Mouse (Mus musculus) small intestine, adult 2 months (tissue): ENCODE results near the gene Cpm. TPM values are rescaled to one million over a fixed set of nuclear protein-coding genes. Genes with fewer than 3 reads are reported as not detected.

Source experiments
- H3K27ac ChIP-seq: fragments of 200-500 bp; 2 replicates; pipeline ENCODE4 v1.5.1; 2012; ENCODE audit warnings: low read depth, low read length, control low read depth, inconsistent platforms; ENCODE audit not compliant: insufficient read depth
- H3K27me3 ChIP-seq: fragments of 200-500 bp; 2 replicates; pipeline ENCODE4 v1.6.1; 2012; ENCODE audit warnings: mild to moderate bottlenecking, moderate library complexity, low read length, inconsistent platforms; ENCODE audit not compliant: control insufficient read depth, insufficient read depth
- H3K36me3 ChIP-seq: fragments of 200-500 bp; 2 replicates; pipeline ENCODE4 v1.6.1; 2012; ENCODE audit warnings: mild to moderate bottlenecking, low read length, control low read depth, inconsistent platforms; ENCODE audit not compliant: control insufficient read depth, insufficient read depth
- H3K4me1 ChIP-seq: fragments of 200-500 bp; 2 replicates; pipeline ENCODE4 v1.6.1; 2012; ENCODE audit warnings: low read length, inconsistent platforms, mixed read lengths; ENCODE audit not compliant: control insufficient read depth, insufficient read depth, insufficient read length
- H3K4me3 ChIP-seq: fragments of 200-500 bp; 2 replicates; pipeline ENCODE4 v1.5.1; 2012; ENCODE audit warnings: low read depth, mild to moderate bottlenecking, control low read depth, inconsistent platforms, low read length, moderate library complexity
- CTCF ChIP-seq: fragments of 200-500 bp; IDR thresholded peaks from 2 replicates; pipeline ENCODE4 v1.5.1; 2012; ENCODE audit warnings: low read depth, mild to moderate bottlenecking, control low read depth, inconsistent platforms, low read length, moderate library complexity, mixed read lengths; ENCODE audit not compliant: insufficient replicate concordance, insufficient read length; ENCODE audit errors: extremely low read depth
- POLR2A ChIP-seq: fragments of 200-500 bp; IDR thresholded peaks from 2 replicates; pipeline ENCODE4 v1.6.1; 2012; ENCODE audit warnings: low read depth, mild to moderate bottlenecking, control low read depth, inconsistent platforms, low read length, moderate library complexity
- WGBS: fragments of 180-500 bp; shearing (Covaris S2); methylation state at CpG from one replicate; pipeline ENCODE4 v1.1.7; 2018; 5-methylcytosine and 5-hydroxymethylcytosine counted together
- polyA plus RNA-seq: library from polyadenylated mRNA; depleted of rRNA; stranded (reverse); fragments of >200 nt; gene quantifications from 2 replicates; pipeline ENCODE4 v1.2.3, GENCODE M21; 2012

The Cpm gene
- polyA plus RNA-seq, 1 experiment: 13.8 TPM

- TF ChIP-seq POLR2A: no peak
- TF ChIP-seq CTCF: no peak
- peaks cover 4% of the 10 kb centered on the region; the same call in 1 of the 2 replicates for H3K4me1 ChIP-seq
- H3K4me3 ChIP-seq: no peak overlapping the region
- H3K27me3 ChIP-seq: no peaks in the 10 kb centered on the region
- no peak overlapping the region for H3K27ac ChIP-seq
- no peaks in the 10 kb centered on the region for H3K36me3 ChIP-seq
- WGBS: 84% methylated on average over 8 of the region's 8 CpGs
Observed at GRCm38 (mm10) chr10:117589144-117589940, 40.0 kb upstream of the Cpm start.

DNA sequence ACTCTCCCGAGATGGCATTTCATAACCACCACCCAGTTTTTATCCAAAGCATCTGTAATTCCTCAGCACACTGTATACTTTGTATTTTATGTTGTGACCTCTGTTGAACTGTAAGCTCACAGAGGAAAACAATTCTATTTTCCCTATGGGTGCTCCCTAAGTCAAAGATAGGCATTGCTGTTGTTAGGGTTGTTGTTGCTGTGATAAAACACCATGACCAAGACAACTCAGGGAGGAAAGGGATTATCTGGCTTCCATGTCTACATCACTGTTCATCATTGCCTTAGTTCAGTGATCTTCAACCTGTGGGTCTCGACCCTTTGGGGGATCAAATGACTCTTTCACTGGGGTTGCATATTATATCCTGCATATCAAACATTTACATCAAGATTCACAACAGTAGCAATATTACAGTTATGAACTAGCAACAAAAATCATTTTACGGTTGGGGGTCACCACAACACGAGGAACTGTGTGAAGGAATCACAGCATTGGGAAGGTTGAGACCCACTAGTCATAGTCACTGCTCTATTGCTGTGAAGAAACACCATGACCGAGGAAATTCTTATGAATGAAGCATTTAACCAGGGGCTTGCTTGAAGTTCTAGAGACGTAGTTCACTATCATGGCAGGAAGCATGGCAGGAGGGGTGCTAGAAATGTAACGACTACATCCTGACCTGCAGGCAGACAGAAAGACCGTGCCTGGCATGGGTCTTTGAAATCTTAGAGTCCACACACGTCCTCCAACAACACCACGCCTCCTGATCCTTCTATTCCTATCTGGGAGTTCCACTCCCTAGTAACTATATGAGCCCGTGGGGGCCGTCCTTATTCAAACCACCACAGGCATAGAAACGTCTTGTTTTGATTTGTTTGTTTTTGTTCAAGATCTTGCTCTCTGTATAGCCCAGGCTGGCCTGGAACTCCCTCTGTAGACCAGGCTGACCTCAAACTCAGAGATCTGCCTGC is 38.7 kb upstream of the Cpm start:
- TF ChIP-seq CTCF: no peak
- TF ChIP-seq POLR2A: no peak
- no peak overlapping the region for H3K27ac ChIP-seq
- H3K36me3 ChIP-seq: no peaks in the 10 kb centered on the region
- H3K4me1 ChIP-seq: peaks cover 3% of the 10 kb centered on the region; the same call in 1 of the 2 replicates
- no peak overlapping the region for H3K4me3 ChIP-seq
- no peaks in the 10 kb centered on the region for H3K27me3 ChIP-seq
- WGBS: 79% methylated on average over 13 of the region's 13 CpGs

DNA sequence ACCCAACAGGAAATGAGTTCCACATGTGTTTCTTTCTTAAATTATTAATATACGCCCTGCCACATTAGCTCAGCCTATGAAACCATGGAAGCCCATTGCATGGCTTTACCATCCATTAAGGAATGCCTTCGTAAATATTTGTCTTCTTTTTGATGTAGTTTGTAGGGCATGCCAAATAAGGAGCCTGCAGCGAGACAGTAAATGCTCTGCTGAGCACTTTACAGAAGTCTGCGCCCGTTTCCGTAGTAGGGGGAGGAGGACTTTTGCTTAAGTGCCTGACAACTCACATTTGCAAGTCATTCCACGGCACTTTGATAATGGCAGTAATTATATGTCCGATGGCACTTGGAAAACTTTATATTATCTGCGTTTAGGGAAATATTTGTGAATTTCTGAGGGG is 37.5 kb upstream of the Cpm start:
- H3K4me3 ChIP-seq: no peak overlapping the region
- H3K27me3 ChIP-seq: no peaks in the 10 kb centered on the region
- WGBS: 68% methylated on average over 9 of the region's 9 CpGs
- TF ChIP-seq CTCF (no peak), POLR2A (no peak)
- H3K4me1 ChIP-seq: peaks cover 6% of the 10 kb centered on the region; the same call in 1 of the 2 replicates
- H3K27ac ChIP-seq: no peak overlapping the region
- H3K36me3 ChIP-seq: no peaks in the 10 kb centered on the region

DNA sequence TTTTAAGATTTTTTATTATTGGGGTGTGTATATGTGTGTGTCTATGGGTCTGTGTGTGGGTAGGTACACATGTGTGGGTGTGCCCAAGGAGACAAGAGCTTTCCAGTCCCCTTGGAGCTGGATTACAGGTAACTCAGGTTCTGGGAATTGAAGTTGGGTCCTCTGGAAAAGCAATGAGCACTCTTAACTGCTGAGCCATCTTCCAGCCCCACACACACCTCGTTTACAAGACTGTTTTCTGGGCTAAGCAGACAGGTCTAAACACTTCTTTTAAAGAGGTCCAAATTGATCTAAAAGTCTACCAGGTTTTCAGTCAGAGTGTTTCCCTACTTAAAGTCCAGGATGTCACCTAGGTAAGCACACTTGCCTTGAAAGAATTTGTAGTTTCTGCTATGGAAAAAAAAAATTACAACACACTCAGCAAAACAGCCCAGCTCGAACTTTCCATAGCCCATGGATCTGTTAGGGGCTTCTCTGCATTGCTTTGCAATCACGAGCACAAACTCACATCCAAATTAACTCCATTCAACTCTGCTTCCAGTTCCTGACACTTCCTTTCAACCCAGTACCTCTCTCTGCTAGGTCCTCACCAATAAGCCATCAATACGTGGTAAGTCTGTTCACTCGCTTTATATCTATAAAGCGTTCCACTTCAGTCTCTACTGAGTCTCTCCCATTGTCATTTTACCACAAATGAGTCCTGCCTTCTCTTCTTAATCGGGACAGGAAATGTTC is 36.8 kb upstream of the Cpm start:
- H3K27ac ChIP-seq: no peak overlapping the region
- no peak for TF ChIP-seq POLR2A
- TF ChIP-seq CTCF: no peak
- H3K4me3 ChIP-seq: no peak overlapping the region
- H3K36me3 ChIP-seq: no peaks in the 10 kb centered on the region
- H3K4me1 ChIP-seq: peaks cover 6% of the 10 kb centered on the region; the same call in 1 of the 2 replicates
- 82% methylated on average over 7 of the region's 7 CpGs for WGBS
- no peaks in the 10 kb centered on the region for H3K27me3 ChIP-seq

DNA sequence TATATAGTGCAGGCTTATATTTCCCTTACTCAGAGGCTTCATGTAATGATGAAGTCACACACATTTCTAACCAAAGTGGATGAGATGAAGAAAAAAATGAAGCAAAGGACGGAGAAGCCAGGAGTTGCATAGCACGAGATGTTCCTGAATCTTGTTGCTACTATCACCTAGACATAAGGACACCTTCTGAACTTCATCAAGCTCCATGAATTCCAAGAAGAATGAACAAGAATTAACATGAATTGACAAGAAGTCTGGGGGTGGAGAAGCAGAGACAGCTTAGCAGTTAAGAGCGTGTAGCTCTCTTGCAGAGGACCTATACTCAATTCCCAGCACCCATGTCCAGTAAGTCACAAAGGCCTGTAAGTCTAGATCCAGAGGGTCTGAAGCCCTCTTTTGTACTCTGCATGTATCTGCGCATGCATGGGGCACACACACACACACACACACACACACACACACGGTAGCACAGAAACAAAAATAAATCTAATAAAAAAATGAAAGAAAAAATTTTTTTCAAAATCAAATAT is 36.2 kb upstream of the Cpm start:
- no peak overlapping the region for H3K27ac ChIP-seq
- no peaks in the 10 kb centered on the region for H3K36me3 ChIP-seq
- no peak overlapping the region for H3K4me3 ChIP-seq
- no peaks in the 10 kb centered on the region for H3K27me3 ChIP-seq
- H3K4me1 ChIP-seq: peaks cover 6% of the 10 kb centered on the region; the same call in 1 of the 2 replicates
- TF ChIP-seq CTCF (no peak), POLR2A (no peak)
- WGBS: 89% methylated on average over 5 of the region's 5 CpGs

GRCm38 (mm10) chr10:117593857-117594256 is 35.4 kb upstream of the Cpm start:
- peaks cover 6% of the 10 kb centered on the region; the same call in 1 of the 2 replicates for H3K4me1 ChIP-seq
- no peak overlapping the region for H3K27ac ChIP-seq
- 95% methylated on average over 13 of the region's 13 CpGs for WGBS
- TF ChIP-seq POLR2A (no peak), CTCF (no peak)
- H3K4me3 ChIP-seq: no peak overlapping the region
- no peaks in the 10 kb centered on the region for H3K36me3 ChIP-seq
- no peaks in the 10 kb centered on the region for H3K27me3 ChIP-seq
